Comparison of ENCODE assay signal across 10 mouse cellular contexts in genomic region chr15:101092121-101092828, GRCm38 (mm10). TPM values are rescaled to one million over a fixed set of nuclear protein-coding genes. Genes with fewer than 3 reads are reported as not detected.
DNase-seq lines count a peak whose midpoint lies in the region; ATAC-seq and TF ChIP-seq lines count a peak whose summit lies in the region.
"Had no signal": no experiment of that assay in that cellular context is flagged by ENCODE, and none has a peak within 500 bp of the region (broad histone marks: within the 10 kb centered on the region; RNA-seq: fewer than 3 reads in every experiment).

No protein-coding gene starts in this region.

- H3K9me3 ChIP-seq in forebrain, postnatal 0 days (ENCODE audit: low read length) = no peaks in the 10 kb centered on the region
- H3K9me3 ChIP-seq in limb, embryonic 13.5 days = no peaks in the 10 kb centered on the region
- no peaks in the 10 kb centered on the region for H3K9me3 ChIP-seq in stomach, postnatal 0 days (ENCODE audit: control insufficient read depth, low read length)

- H3K9ac ChIP-seq in liver, adult 2 months (ENCODE audit: low read depth, low read length) = no peak overlapping the region
- H3K9ac ChIP-seq in forebrain, postnatal 0 days = no peak overlapping the region
- no peak overlapping the region for H3K9ac ChIP-seq in limb, embryonic 13.5 days
- H3K9ac ChIP-seq in stomach, postnatal 0 days (ENCODE audit: low read length) = no peak overlapping the region; the same call in 1 of the 2 replicates

- ATAC-seq in forebrain, postnatal 0 days = peak; percentile 55
- no peak for ATAC-seq in limb, embryonic 13.5 days (ENCODE audit: low FRiP score, low read depth)
- ATAC-seq in stomach, postnatal 0 days (ENCODE audit: low FRiP score, low TSS enrichment) = peak; percentile 14; the same call in 1 of the 2 replicates
- ATAC-seq in megakaryocyte progenitor cell, adult 5-6 weeks (replicated peaks; ENCODE audit: poor library complexity) = no peak

- peaks cover 11% of the 10 kb centered on the region for H3K4me1 ChIP-seq in liver, adult 2 months (ENCODE audit: control insufficient read depth, insufficient read depth, low read length)
- H3K4me1 ChIP-seq in forebrain, postnatal 0 days (ENCODE audit: insufficient read depth) = 0 out of 2 replicates have a peak, but pooled peaks cover 6% of the 10 kb centered on the region
- H3K4me1 ChIP-seq in limb, embryonic 13.5 days = peaks cover 41% of the 10 kb centered on the region
- H3K4me1 ChIP-seq in stomach, postnatal 0 days (replicated peaks; ENCODE audit: control insufficient read depth, insufficient read depth) = 0 out of 2 replicates have a peak, but pooled peaks cover 2% of the 10 kb centered on the region

- no peak overlapping the region for H3K4me3 ChIP-seq in liver, adult 2 months (ENCODE audit: insufficient read depth, low read depth, low read length)
- H3K4me3 ChIP-seq in forebrain, postnatal 0 days (ENCODE audit: low read depth, low read length) = no peak overlapping the region
- H3K4me3 ChIP-seq in limb, embryonic 13.5 days = 0 out of 2 replicates have a peak overlapping the region, but pooled peaks have one; percentile 8
- no peak overlapping the region for H3K4me3 ChIP-seq in stomach, postnatal 0 days (ENCODE audit: low read depth, low read length)
- H3K4me3 ChIP-seq: myocyte had no signal

- H3K36me3 ChIP-seq in liver, adult 2 months (ENCODE audit: control insufficient read depth, insufficient read depth, low read length) = no peaks in the 10 kb centered on the region
- H3K36me3 ChIP-seq in forebrain, postnatal 0 days (ENCODE audit: insufficient read depth) = no peaks in the 10 kb centered on the region
- no peaks in the 10 kb centered on the region for H3K36me3 ChIP-seq in limb, embryonic 13.5 days
- no peaks in the 10 kb centered on the region for H3K36me3 ChIP-seq in stomach, postnatal 0 days (ENCODE audit: control insufficient read depth, insufficient read depth, low read length)

- H3K79me2 ChIP-seq in liver, adult 2 months (ENCODE audit: control insufficient read depth, insufficient read depth, low read length) = no peaks in the 10 kb centered on the region

- TF ChIP-seq POLR2A in liver, adult 2 months (IDR thresholded peaks at IDR 0.05; ENCODE audit: extremely low read depth, insufficient read depth, low read length) = no peak

- peak overlapping the region; percentile 17; the same call in 1 of the 2 replicates for H3K4me2 ChIP-seq in forebrain, postnatal 0 days (ENCODE audit: low read depth)
- peak overlapping the region; percentile 45 for H3K4me2 ChIP-seq in limb, embryonic 13.5 days (replicated peaks)
- no peak overlapping the region for H3K4me2 ChIP-seq in stomach, postnatal 0 days (replicated peaks; ENCODE audit: low read depth)

- peak; percentile 65 for DNase-seq in liver, adult 2 months (ENCODE audit: extremely low read depth, low read depth, low spot score)
- DNase-seq in liver = no peak
- no peak for DNase-seq in forebrain, postnatal 0 days
- DNase-seq in stomach, postnatal 0 days (ENCODE audit: low spot score) = no peak
- no peak for DNase-seq in yolk sac, embryonic 10.5 days (ENCODE audit: low spot score)
- DNase-seq in gastrocnemius, adult 8-10 months (ENCODE audit: low spot score in 2 of 2) = no peak
- DNase-seq: thymus, adult 2 months had no signal

- no peaks in the 10 kb centered on the region for H3K27me3 ChIP-seq in liver, adult 2 months (ENCODE audit: control insufficient read depth, insufficient read depth, low read length)
- no peaks in the 10 kb centered on the region for H3K27me3 ChIP-seq in forebrain, postnatal 0 days (ENCODE audit: insufficient read depth, low read length)
- no peaks in the 10 kb centered on the region for H3K27me3 ChIP-seq in limb, embryonic 13.5 days
- H3K27me3 ChIP-seq in stomach, postnatal 0 days (ENCODE audit: control insufficient read depth, insufficient read depth, low read length) = no peaks in the 10 kb centered on the region

- no peak for TF ChIP-seq CTCF in liver, adult 2 months (IDR thresholded peaks at IDR 0.05; ENCODE audit: low read depth, low read length)
- no peak for TF ChIP-seq CTCF in forebrain, postnatal 0 days (IDR thresholded peaks at IDR 0.05; ENCODE audit: low read depth)
- no peak for TF ChIP-seq CTCF in stomach, postnatal 0 days (IDR thresholded peaks at IDR 0.05; ENCODE audit: low read depth)

- no peak for TF ChIP-seq EP300 in stomach, postnatal 0 days (optimal IDR thresholded peaks at IDR 0.05)

- WGBS in liver, adult 2 months = 42% methylated on average over 14 of the region's 14 CpGs
- 29% methylated on average over 14 of the region's 14 CpGs for WGBS in forebrain, postnatal 0 days
- WGBS in limb, embryonic 13.5 days = 30% methylated on average over 14 of the region's 14 CpGs
- 52% methylated on average over 14 of the region's 14 CpGs for WGBS in stomach, postnatal 0 days

- no peak overlapping the region for H3K27ac ChIP-seq in liver, adult 2 months (replicated peaks; ENCODE audit: insufficient read depth, low read depth, low read length)
- no peak overlapping the region for H3K27ac ChIP-seq in forebrain, postnatal 0 days (ENCODE audit: low read depth, low read length)
- 0 out of 2 replicates have a peak overlapping the region, but pooled peaks have one; percentile 52 for H3K27ac ChIP-seq in limb, embryonic 13.5 days
- H3K27ac ChIP-seq in stomach, postnatal 0 days (replicated peaks) = no peak overlapping the region

RNA-seq across cellular contexts. Expression of gene Fignl2, which starts 13.9 kb away (rescaled TPM):
- total RNA-seq in liver, adult 2 months (2014; rRNA removed) = 1.8 and 2.3 TPM in 2 replicates
- 6.4 and 6.9 TPM in 2 replicates for polyA plus RNA-seq in liver, adult 2 months (2012; rRNA removed)
- 0.85 and 1.3 TPM in 2 replicates for total RNA-seq in forebrain, postnatal 0 days (2014; rRNA removed)
- polyA plus RNA-seq in forebrain, postnatal 0 days (2015; fragmentation: Nextera tagmentation; extraction: Ambion mirVana) = 0.06 TPM in 1 of 2 replicates, not detected in the other
- polyA plus RNA-seq in limb, embryonic 13.5 days (2015; fragmentation: Nextera tagmentation; extraction: Ambion mirVana) = 0.20 and 0.26 TPM in 2 replicates
- 0.19 and 0.22 TPM in 2 replicates for polyA plus RNA-seq in stomach, postnatal 0 days (2015; fragmentation: Nextera tagmentation; extraction: Ambion mirVana)
- under 1 TPM; 0.31 to 0.73 (median 0.59) TPM for total RNA-seq in gastrocnemius, adult 8-10 months (2022)
- total RNA-seq in megakaryocyte progenitor cell, adult 5-6 weeks (2015) = not detected in 2 replicates
- under 0.01 TPM in 1 of 2 replicates, not detected in the other for total RNA-seq in megakaryocyte progenitor cell, adult 5-6 weeks (2017)

RNA-seq across cellular contexts. Expression of gene Ankrd33, which starts 23.3 kb away (rescaled TPM):
- total RNA-seq in liver, adult 2 months (2014; rRNA removed) = not detected in 2 replicates
- polyA plus RNA-seq in liver, adult 2 months (2012; rRNA removed) = not detected in 2 replicates
- not detected in 2 replicates for total RNA-seq in forebrain, postnatal 0 days (2014; rRNA removed)
- not detected in 2 replicates for polyA plus RNA-seq in forebrain, postnatal 0 days (2015; fragmentation: Nextera tagmentation; extraction: Ambion mirVana)
- not detected in 2 replicates for polyA plus RNA-seq in limb, embryonic 13.5 days (2015; fragmentation: Nextera tagmentation; extraction: Ambion mirVana)
- not detected in 2 replicates for polyA plus RNA-seq in stomach, postnatal 0 days (2015; fragmentation: Nextera tagmentation; extraction: Ambion mirVana)
- total RNA-seq in gastrocnemius, adult 8-10 months (2022) = not detected
- not detected in 2 replicates for total RNA-seq in megakaryocyte progenitor cell, adult 5-6 weeks (2015)
- total RNA-seq in megakaryocyte progenitor cell, adult 5-6 weeks (2017) = not detected in 2 replicates
- polyA plus RNA-seq: myocyte; thymus, adult 2 months had no signal

RNA-seq across cellular contexts. Expression of gene Acvrl1, which starts 36.0 kb away (rescaled TPM):
- 3.0 and 4.4 TPM in 2 replicates for total RNA-seq in liver, adult 2 months (2014; rRNA removed)
- 2.3 and 4.0 TPM in 2 replicates for polyA plus RNA-seq in liver, adult 2 months (2012; rRNA removed)
- 8.7 and 10.7 TPM in 2 replicates for total RNA-seq in forebrain, postnatal 0 days (2014; rRNA removed)
- 5.8 and 6.0 TPM in 2 replicates for polyA plus RNA-seq in forebrain, postnatal 0 days (2015; fragmentation: Nextera tagmentation; extraction: Ambion mirVana)
- 9.6 TPM in 2 replicates for polyA plus RNA-seq in limb, embryonic 13.5 days (2015; fragmentation: Nextera tagmentation; extraction: Ambion mirVana)
- 13.5 and 15.2 TPM in 2 replicates for polyA plus RNA-seq in stomach, postnatal 0 days (2015; fragmentation: Nextera tagmentation; extraction: Ambion mirVana)
- total RNA-seq in gastrocnemius, adult 8-10 months (2022) = 1 to 10 TPM; 6.6 to 9.5 (median 7.6) TPM
- 0.27 and 1.1 TPM in 2 replicates for total RNA-seq in megakaryocyte progenitor cell, adult 5-6 weeks (2015)
- total RNA-seq in megakaryocyte progenitor cell, adult 5-6 weeks (2017) = 1.6 and 1.7 TPM in 2 replicates

RNA-seq across cellular contexts. Expression of gene Gm47841, which starts 45.1 kb away (rescaled TPM):
- not detected in 2 replicates for total RNA-seq in liver, adult 2 months (2014; rRNA removed)
- not detected in 2 replicates for polyA plus RNA-seq in liver, adult 2 months (2012; rRNA removed)
- total RNA-seq in forebrain, postnatal 0 days (2014; rRNA removed) = not detected in 2 replicates
- not detected in 2 replicates for polyA plus RNA-seq in forebrain, postnatal 0 days (2015; fragmentation: Nextera tagmentation; extraction: Ambion mirVana)
- polyA plus RNA-seq in limb, embryonic 13.5 days (2015; fragmentation: Nextera tagmentation; extraction: Ambion mirVana) = not detected in 2 replicates
- not detected in 2 replicates for polyA plus RNA-seq in stomach, postnatal 0 days (2015; fragmentation: Nextera tagmentation; extraction: Ambion mirVana)
- not detected for total RNA-seq in gastrocnemius, adult 8-10 months (2022)
- total RNA-seq in megakaryocyte progenitor cell, adult 5-6 weeks (2015) = not detected in 2 replicates
- not detected in 2 replicates for total RNA-seq in megakaryocyte progenitor cell, adult 5-6 weeks (2017)
- polyA plus RNA-seq: myocyte; thymus, adult 2 months had no signal

Comparison
In these comparisons a context has a peak if more than half of its experiments do, and no peak if none do; other contexts are left out.
1. ATAC-seq: peak in forebrain, postnatal 0 days (single experiment) and stomach, postnatal 0 days (single experiment); none in limb, embryonic 13.5 days (single experiment) and megakaryocyte progenitor cell, adult 5-6 weeks (single experiment).